Mouse (Mus musculus) kidney, embryonic 15.5 days (tissue): ENCODE measurements around the gene Tbx3. TPM values are rescaled to one million over a fixed set of nuclear protein-coding genes. Genes with fewer than 3 reads are reported as not detected.

ENCODE experiments used
- ATAC-seq: fragments of 200-750 bp; cut with Nextera tagmentation; replicated peaks from 2 replicates; pipeline ENCODE4 v1.8.0; 2017; ENCODE audit warnings: moderate TSS enrichment; ENCODE audit not compliant: low FRiP score
- H3K27ac ChIP-seq: fragments of 300-500 bp; sonication (generic); 2 replicates; pipeline ENCODE4 v1.5.1; 2015; ENCODE audit warnings: mild to moderate bottlenecking, inconsistent platforms
- H3K27me3 ChIP-seq: fragments of 300-500 bp; sonication (generic); 2 replicates; pipeline ENCODE4 v1.6.1; 2015; ENCODE audit warnings: inconsistent platforms
- H3K36me3 ChIP-seq: fragments of 300-500 bp; sonication (generic); 2 replicates; pipeline ENCODE4 v1.6.1; 2015; ENCODE audit warnings: inconsistent platforms
- H3K4me1 ChIP-seq: fragments of 300-500 bp; sonication (generic); 2 replicates; pipeline ENCODE4 v1.6.1; 2015; ENCODE audit warnings: inconsistent platforms
- H3K4me2 ChIP-seq: fragments of 300-500 bp; sonication (generic); 2 replicates; pipeline ENCODE4 v1.6.1; 2015; ENCODE audit warnings: moderate library complexity, mild to moderate bottlenecking, inconsistent platforms
- H3K4me3 ChIP-seq: fragments of 300-500 bp; sonication (generic); replicated peaks from 2 replicates; pipeline ENCODE4 v1.5.1; 2015; ENCODE audit warnings: mild to moderate bottlenecking, inconsistent platforms
- H3K9ac ChIP-seq: fragments of 300-500 bp; sonication (generic); 2 replicates; pipeline ENCODE4 v1.6.1; 2015; ENCODE audit warnings: mild to moderate bottlenecking, inconsistent platforms
- H3K9me3 ChIP-seq: fragments of 300-500 bp; sonication (generic); replicated peaks from 2 replicates; pipeline ENCODE4 v1.6.1; 2016; ENCODE audit warnings: inconsistent platforms
- WGBS: fragments of 180-500 bp; shearing (Covaris S2); methylation state at CpG from one replicate; pipeline ENCODE4 v1.1.7; 2015; ENCODE audit warnings: mixed read lengths; 5-methylcytosine and 5-hydroxymethylcytosine counted together
- polyA plus RNA-seq: library from polyadenylated mRNA; unstranded; fragments of >200 nt; fragmentation: Nextera tagmentation; extraction: Ambion mirVana; gene quantifications from 2 replicates; pipeline ENCODE4 v1.2.1, GENCODE M21; 2015

Gene Tbx3
- polyA plus RNA-seq, 1 experiment from 2014 or later: 54.4 TPM

- no peak overlapping the region for H3K4me2 ChIP-seq
- H3K4me3 ChIP-seq: no peak overlapping the region
- ATAC-seq: no peak
- no peaks in the 10 kb centered on the region for H3K36me3 ChIP-seq
- 18% methylated on average over 3 of the region's 3 CpGs for whole genome bisulfite sequencing
- H3K27ac ChIP-seq: 0 out of 2 replicates have a peak overlapping the region, but pooled peaks have one; percentile 41
- no peaks in the 10 kb centered on the region for H3K9me3 ChIP-seq
- peaks cover 30% of the 10 kb centered on the region for H3K27me3 ChIP-seq
- H3K9ac ChIP-seq: no peak overlapping the region
- peaks cover 32% of the 10 kb centered on the region for H3K4me1 ChIP-seq
These were observed 28.8 kb upstream of the Tbx3 start for GRCm38 (mm10) chr5:119641714-119642113.

- H3K36me3 ChIP-seq: no peaks in the 10 kb centered on the region
- H3K4me1 ChIP-seq: peaks cover 19% of the 10 kb centered on the region
- no peak overlapping the region for H3K4me2 ChIP-seq
- WGBS: 61% methylated on average over 2 of the region's 2 CpGs
- no peak for ATAC-seq
- no peaks in the 10 kb centered on the region for H3K9me3 ChIP-seq
- H3K27me3 ChIP-seq: peaks cover 59% of the 10 kb centered on the region
- H3K9ac ChIP-seq: no peak overlapping the region
- H3K27ac ChIP-seq: no peak overlapping the region
- no peak overlapping the region for H3K4me3 ChIP-seq
These were observed 23.5 kb upstream of the Tbx3 start for GRCm38 (mm10) chr5:119646965-119647364.

- Histone ChIP-seq H3K27me3 (peaks cover 80% of the 10 kb centered on the region), H3K9ac (no peak overlapping the region), H3K27ac (no peak overlapping the region), H3K4me2 (no peak overlapping the region), H3K36me3 (no peaks in the 10 kb centered on the region), H3K9me3 (no peaks in the 10 kb centered on the region), H3K4me3 (no peak overlapping the region), H3K4me1 (peaks cover 7% of the 10 kb centered on the region; the same call in 1 of the 2 replicates)
- no peak for ATAC-seq
- WGBS: 31% methylated on average over 13 of the region's 13 CpGs
These were observed 19.1 kb upstream of the Tbx3 start for GRCm38 (mm10) chr5:119651135-119651965.

- Histone ChIP-seq H3K4me1 (peaks cover 17% of the 10 kb centered on the region), H3K4me2 (no peak overlapping the region), H3K36me3 (no peaks in the 10 kb centered on the region), H3K9me3 (no peaks in the 10 kb centered on the region), H3K27me3 (peaks cover 96% of the 10 kb centered on the region), H3K9ac (no peak overlapping the region), H3K27ac (no peak overlapping the region), H3K4me3 (no peak overlapping the region)
- ATAC-seq: no peak
- WGBS: 15% methylated on average over 7 of the region's 7 CpGs
These were observed 14.1 kb upstream of the Tbx3 start for GRCm38 (mm10) chr5:119656354-119656753.

GRCm38 (mm10) chr5:119656856-119657255 is 13.6 kb upstream of the Tbx3 start:
- WGBS: 4% methylated on average over 21 of the region's 21 CpGs

GRCm38 (mm10) chr5:119657362-119657761 is 13.1 kb upstream of the Tbx3 start:
- Histone ChIP-seq H3K4me3 (no peak overlapping the region), H3K9ac (no peak overlapping the region), H3K36me3 (no peaks in the 10 kb centered on the region), H3K9me3 (no peaks in the 10 kb centered on the region), H3K27ac (no peak overlapping the region), H3K27me3 (peaks cover 97% of the 10 kb centered on the region), H3K4me1 (peaks cover 13% of the 10 kb centered on the region), H3K4me2 (no peak overlapping the region)
- 12% methylated on average over 6 of the region's 6 CpGs for WGBS
- ATAC-seq: no peak

More at GRCm38 (mm10) chr5:119656856-119657255, 13.6 kb upstream of the Tbx3 start:
- ATAC-seq: no peak
- Histone ChIP-seq H3K4me1 (peaks cover 13% of the 10 kb centered on the region), H3K27me3 (peaks cover 96% of the 10 kb centered on the region), H3K4me3 (0 out of 2 replicates have a peak overlapping the region, but pooled peaks have one; percentile 1), H3K9me3 (no peaks in the 10 kb centered on the region), H3K4me2 (peak overlapping the region; percentile 31), H3K36me3 (no peaks in the 10 kb centered on the region), H3K9ac (no peak overlapping the region), H3K27ac (no peak overlapping the region)

- Histone ChIP-seq H3K4me2 (no peak overlapping the region), H3K9me3 (no peaks in the 10 kb centered on the region), H3K27ac (no peak overlapping the region), H3K4me3 (no peak overlapping the region), H3K4me1 (peaks cover 13% of the 10 kb centered on the region), H3K36me3 (no peaks in the 10 kb centered on the region), H3K9ac (no peak overlapping the region), H3K27me3 (peaks cover 97% of the 10 kb centered on the region)
- no peak for ATAC-seq
- 6% methylated on average over 6 of the region's 6 CpGs for WGBS
These were observed 12.7 kb upstream of the Tbx3 start for GRCm38 (mm10) chr5:119657804-119658203.

- Histone ChIP-seq H3K27me3 (peaks cover 99% of the 10 kb centered on the region), H3K4me3 (no peak overlapping the region), H3K4me2 (no peak overlapping the region), H3K27ac (no peak overlapping the region), H3K9me3 (no peaks in the 10 kb centered on the region), H3K36me3 (no peaks in the 10 kb centered on the region), H3K9ac (no peak overlapping the region), H3K4me1 (peaks cover 17% of the 10 kb centered on the region)
- WGBS: 10% methylated on average over 5 of the region's 5 CpGs
- ATAC-seq: no peak
These were observed 12.1 kb upstream of the Tbx3 start for GRCm38 (mm10) chr5:119658396-119658795.

GRCm38 (mm10) chr5:119659041-119659440 is 11.4 kb upstream of the Tbx3 start:
- Histone ChIP-seq H3K9me3 (no peaks in the 10 kb centered on the region), H3K27me3 (peaks cover 99% of the 10 kb centered on the region), H3K4me3 (no peak overlapping the region), H3K36me3 (no peaks in the 10 kb centered on the region), H3K4me1 (peaks cover 18% of the 10 kb centered on the region), H3K9ac (no peak overlapping the region), H3K27ac (no peak overlapping the region), H3K4me2 (no peak overlapping the region)
- ATAC-seq: no peak
- WGBS: 11% methylated on average over 3 of the region's 3 CpGs

GRCm38 (mm10) chr5:119660526-119661410 is 9.7 kb upstream of the Tbx3 start:
- Histone ChIP-seq H3K4me3 (peak overlapping the region; percentile 18), H3K9ac (no peak overlapping the region), H3K4me1 (peaks cover 18% of the 10 kb centered on the region), H3K36me3 (no peaks in the 10 kb centered on the region), H3K9me3 (no peaks in the 10 kb centered on the region), H3K27me3 (peaks cover 99% of the 10 kb centered on the region), H3K4me2 (peak overlapping the region; percentile 33), H3K27ac (no peak overlapping the region)
- no peak for ATAC-seq
- 4% methylated on average over 25 of the region's 25 CpGs for WGBS

GRCm38 (mm10) chr5:119661474-119661873 is 9.0 kb upstream of the Tbx3 start:
- Histone ChIP-seq H3K27me3 (peaks cover 99% of the 10 kb centered on the region), H3K4me3 (peak overlapping the region; percentile 18), H3K9ac (no peak overlapping the region), H3K4me2 (peak overlapping the region; percentile 33), H3K9me3 (no peaks in the 10 kb centered on the region), H3K4me1 (peaks cover 18% of the 10 kb centered on the region), H3K36me3 (no peaks in the 10 kb centered on the region), H3K27ac (no peak overlapping the region)
- no peak for ATAC-seq
- WGBS: 4% methylated on average over 11 of the region's 11 CpGs

GRCm38 (mm10) chr5:119662326-119662725 is 8.1 kb upstream of the Tbx3 start:
- peak overlapping the region; percentile 18; the same call in 1 of the 2 replicates for H3K4me3 ChIP-seq
- peak overlapping the region; percentile 71; the same call in 1 of the 2 replicates for H3K27ac ChIP-seq
- H3K4me2 ChIP-seq: peak overlapping the region; percentile 46
- no peaks in the 10 kb centered on the region for H3K36me3 ChIP-seq
- no peak for ATAC-seq
- H3K9ac ChIP-seq: no peak overlapping the region
- H3K4me1 ChIP-seq: peaks cover 18% of the 10 kb centered on the region
- H3K27me3 ChIP-seq: peaks cover 99% of the 10 kb centered on the region
- WGBS: 3% methylated on average over 13 of the region's 13 CpGs
- no peaks in the 10 kb centered on the region for H3K9me3 ChIP-seq
